Mouse (Mus musculus) kidney, adult 2 months (tissue): ENCODE measurements at regions not wholly inside any gene's neighbourhood (a gene's known extent, or its start where the extent isn't known, plus 50 kb on each side); places are given as distances from the start of the nearest gene placed in this dataset.

Experiments
- CTCF ChIP-seq: fragments of 200-500 bp; conservative IDR thresholded peaks from 2 replicates; pipeline ENCODE4 v1.5.1; 2011; ENCODE audit warnings: low read depth, mild to moderate bottlenecking, control low read depth, low read length, moderate library complexity, mixed read lengths; ENCODE audit not compliant: insufficient read depth, insufficient read length
- POLR2A ChIP-seq: fragments of 200-500 bp; IDR thresholded peaks from one replicate; pipeline ENCODE4 v1.6.1; 2011; ENCODE audit warnings: low read depth, low read length, control low read depth

DNA sequence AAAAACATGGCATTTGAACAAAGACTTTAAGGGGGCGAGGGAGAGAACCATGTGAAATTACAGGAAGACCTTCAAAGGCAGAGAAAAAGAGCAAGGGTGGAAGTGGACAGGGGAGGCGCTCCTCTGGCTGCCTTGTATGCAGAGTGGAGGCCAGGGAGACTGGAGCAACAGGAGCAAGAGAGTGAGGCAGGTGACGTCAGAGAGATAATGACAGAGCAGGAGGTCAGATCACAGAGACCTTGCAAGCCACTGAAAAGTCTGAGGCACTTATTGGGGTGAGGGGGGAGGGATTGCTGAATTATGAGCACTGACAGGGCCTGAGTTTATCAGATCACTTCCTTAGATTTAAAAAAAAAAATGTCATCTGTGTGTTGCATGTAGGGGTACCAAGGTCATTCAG is 133.3 kb upstream of the Frmpd3 start:
- TF ChIP-seq CTCF, result no peak
- no peak for TF ChIP-seq POLR2A
